Mouse (Mus musculus) stomach, embryonic 14.5 days (tissue): ENCODE data around the gene Ak9. TPM values are rescaled to one million over a fixed set of nuclear protein-coding genes. Genes with fewer than 3 reads are reported as not detected.
"Not testable (repeated sequence)": the region's sequence is repeated elsewhere in the genome, so short reads cannot be mapped to it uniquely, and the experiment has no call there.

Experiments
- ATAC-seq: fragments of 200-750 bp; cut with Nextera tagmentation; 2 replicates; pipeline ENCODE4 v1.8.0; 2017; ENCODE audit warnings: low read depth, moderate TSS enrichment; ENCODE audit not compliant: insufficient number of reproducible peaks, insufficient read depth, low FRiP score
- H3K27ac ChIP-seq: fragments of 300-500 bp; sonication (generic); 2 replicates; pipeline ENCODE4 v1.5.1; 2014; ENCODE audit warnings: mild to moderate bottlenecking, low read length, moderate library complexity, mixed read lengths
- H3K27me3 ChIP-seq: fragments of 300-500 bp; sonication (generic); 2 replicates; pipeline ENCODE4 v1.6.1; 2014; ENCODE audit warnings: low read length, control low read depth, mixed read lengths; ENCODE audit not compliant: control insufficient read depth, insufficient read depth
- H3K36me3 ChIP-seq: fragments of 300-500 bp; sonication (generic); 2 replicates; pipeline ENCODE4 v1.6.1; 2014; ENCODE audit warnings: mild to moderate bottlenecking, control low read depth, low read length, moderate library complexity, mixed read lengths; ENCODE audit not compliant: control insufficient read depth, insufficient read depth
- H3K4me1 ChIP-seq: fragments of 300-500 bp; sonication (generic); 2 replicates; pipeline ENCODE4 v1.6.1; 2014; ENCODE audit warnings: low read length, control low read depth, mixed read lengths; ENCODE audit not compliant: control insufficient read depth, insufficient read depth
- H3K4me2 ChIP-seq: fragments of 300-500 bp; sonication (generic); replicated peaks from 2 replicates; pipeline ENCODE4 v1.6.1; 2014; ENCODE audit warnings: low read depth, low read length, control low read depth
- H3K4me3 ChIP-seq: fragments of 300-500 bp; sonication (generic); 2 replicates; pipeline ENCODE4 v1.5.1; 2014; ENCODE audit warnings: low read depth, low read length, control low read depth
- H3K9ac ChIP-seq: fragments of 300-500 bp; sonication (generic); replicated peaks from 2 replicates; pipeline ENCODE4 v1.6.1; 2014; ENCODE audit warnings: low read depth, mild to moderate bottlenecking, control low read depth, low read length, moderate library complexity, mixed read lengths
- H3K9me3 ChIP-seq: fragments of 300-500 bp; sonication (generic); 2 replicates; pipeline ENCODE4 v1.6.1; 2016; ENCODE audit warnings: low read depth, low read length, control low read depth; ENCODE audit not compliant: control insufficient read depth
- WGBS: fragments of 180-500 bp; shearing (Covaris S2); extraction: QIAGEN DNeasy Blood & Tissue Kit; methylation state at CpG from one replicate; pipeline ENCODE4 v1.1.7; 2014; 5-methylcytosine and 5-hydroxymethylcytosine counted together
- polyA plus RNA-seq: library from polyadenylated mRNA; unstranded; fragments of >200 nt; fragmentation: Nextera tagmentation; extraction: Ambion mirVana; gene quantifications from 2 replicates; pipeline ENCODE4 v1.2.1, GENCODE M21; 2014

Ak9 gene
- polyA plus RNA-seq, 1 experiment from 2014 or later = not detected

DNA sequence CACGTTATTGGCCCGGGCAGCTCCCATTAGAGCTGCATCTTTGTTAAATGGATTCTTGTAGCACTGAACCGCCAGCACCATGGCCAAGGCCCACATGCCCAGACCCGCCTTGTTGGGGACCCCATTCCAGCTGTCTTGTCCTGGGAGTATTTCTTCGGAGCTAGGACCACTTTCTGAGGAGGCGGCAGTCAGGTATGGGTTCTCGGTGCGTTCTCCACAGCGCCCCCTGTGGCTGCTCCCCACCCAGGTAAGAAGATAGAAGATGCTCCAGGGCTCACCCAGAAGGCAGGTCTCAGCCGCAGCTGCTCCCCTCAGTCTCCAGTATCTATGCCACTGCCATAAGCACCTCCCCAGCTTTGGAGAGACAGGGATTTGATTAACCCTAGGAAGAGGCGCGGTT is 76.7 kb downstream of the Ak9 start:
- H3K4me3 ChIP-seq = no peak overlapping the region
- H3K27me3 ChIP-seq = no peaks in the 10 kb centered on the region
- no peaks in the 10 kb centered on the region for H3K9me3 ChIP-seq
- 72% methylated on average over 12 of the region's 12 CpGs for WGBS
- no peak overlapping the region for H3K9ac ChIP-seq
- no peak overlapping the region for H3K27ac ChIP-seq
- H3K36me3 ChIP-seq = no peaks in the 10 kb centered on the region
- H3K4me2 ChIP-seq = no peak overlapping the region
- ATAC-seq = no peak
- no peaks in the 10 kb centered on the region for H3K4me1 ChIP-seq

DNA sequence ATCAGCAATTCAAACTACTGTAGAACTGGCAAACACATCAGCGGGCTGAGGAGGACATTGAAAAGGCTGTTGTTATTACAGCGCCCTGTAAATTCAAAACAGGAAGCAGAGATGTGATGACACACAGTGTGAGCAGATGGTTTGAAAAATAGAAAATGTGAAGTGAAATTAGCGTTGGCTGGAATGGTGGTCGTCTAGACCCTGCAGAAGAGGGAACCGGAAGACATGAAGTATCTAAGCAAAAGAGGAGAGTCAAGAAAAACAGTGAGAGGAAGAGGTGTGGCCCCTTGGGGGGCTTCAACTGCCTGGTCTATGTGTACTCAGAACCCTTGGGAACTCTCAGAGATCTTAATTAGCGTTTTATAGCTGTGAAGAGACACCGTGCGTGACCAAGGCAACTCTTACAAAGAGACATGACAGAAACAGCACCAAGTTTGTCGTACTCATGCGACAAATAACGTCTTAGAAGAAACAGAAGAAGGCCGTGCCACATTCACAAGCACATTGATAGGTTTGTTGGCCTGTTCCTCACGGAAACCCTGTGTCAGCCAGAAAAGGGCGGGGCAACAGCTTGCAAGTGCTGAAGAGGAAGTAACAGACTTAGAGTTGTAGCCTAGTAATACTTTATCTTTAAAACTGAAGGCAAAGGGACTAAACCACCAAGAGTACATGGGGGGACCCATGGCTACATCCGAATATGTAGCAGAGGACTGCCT is 81.9 kb downstream of the Ak9 start:
- H3K36me3 ChIP-seq = no peaks in the 10 kb centered on the region
- 76% methylated on average over 15 of the region's 15 CpGs for WGBS
- no peak for ATAC-seq
- no peaks in the 10 kb centered on the region for H3K9me3 ChIP-seq
- no peak overlapping the region for H3K27ac ChIP-seq
- no peaks in the 10 kb centered on the region for H3K27me3 ChIP-seq
- H3K9ac ChIP-seq = no peak overlapping the region
- H3K4me3 ChIP-seq = no peak overlapping the region
- H3K4me1 ChIP-seq = no peaks in the 10 kb centered on the region
- H3K4me2 ChIP-seq = no peak overlapping the region

DNA sequence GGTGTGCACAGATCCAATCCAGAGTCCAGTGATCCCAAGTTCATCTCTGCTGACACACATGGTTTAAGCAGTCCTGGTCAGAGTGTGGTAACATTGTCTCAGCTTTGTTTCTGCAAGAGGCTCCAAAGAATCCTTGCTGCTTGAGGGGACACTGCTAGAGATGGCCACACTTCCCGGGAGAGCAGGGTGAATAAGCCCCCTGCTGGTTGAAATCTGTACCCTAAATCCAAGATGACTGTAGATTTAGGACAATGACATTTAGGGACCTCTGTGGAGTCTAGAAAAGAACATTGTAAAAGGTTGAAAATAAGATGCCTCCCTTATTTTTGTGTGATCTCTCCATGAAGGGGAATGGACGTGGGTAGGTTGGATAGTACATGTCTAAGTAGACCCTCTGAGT is 89.8 kb downstream of the Ak9 start:
- H3K27ac ChIP-seq = no peak overlapping the region
- H3K27me3 ChIP-seq = no peaks in the 10 kb centered on the region
- H3K4me1 ChIP-seq = no peaks in the 10 kb centered on the region
- H3K4me3 ChIP-seq = no peak overlapping the region
- H3K4me2 ChIP-seq = no peak overlapping the region
- ATAC-seq = no peak
- H3K9me3 ChIP-seq = no peaks in the 10 kb centered on the region
- WGBS = 54% methylated on average over 2 of the region's 2 CpGs
- no peak overlapping the region for H3K9ac ChIP-seq
- no peaks in the 10 kb centered on the region for H3K36me3 ChIP-seq

DNA sequence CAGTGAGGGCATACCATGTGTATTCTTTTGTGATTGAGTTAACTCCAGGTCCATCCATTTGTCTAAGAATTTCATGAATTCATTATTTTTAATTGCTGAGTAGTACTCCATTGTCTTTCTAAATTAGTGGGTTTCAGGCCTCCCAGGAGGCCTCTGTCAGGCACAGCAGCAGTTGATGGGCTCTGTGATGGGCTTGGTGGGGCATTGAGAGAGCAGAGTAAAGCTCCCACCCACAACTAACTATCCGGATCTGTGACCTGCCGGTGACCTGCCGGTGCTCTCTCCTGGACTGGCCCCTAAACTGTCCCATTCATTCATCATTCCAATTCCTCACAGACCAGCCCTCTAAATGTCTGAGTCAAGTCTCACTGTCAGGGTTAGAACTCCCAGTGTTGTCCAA is 97.3 kb downstream of the Ak9 start:
- Histone ChIP-seq H3K4me2 (no peak overlapping the region), H3K9ac (no peak overlapping the region), H3K4me3 (no peak overlapping the region), H3K27ac (no peak overlapping the region), H3K36me3 (no peaks in the 10 kb centered on the region), H3K4me1 (no peaks in the 10 kb centered on the region), H3K9me3 (no peaks in the 10 kb centered on the region), H3K27me3 (no peaks in the 10 kb centered on the region)
- no peak for ATAC-seq
- 72% methylated on average over 3 of the region's 3 CpGs for WGBS

DNA sequence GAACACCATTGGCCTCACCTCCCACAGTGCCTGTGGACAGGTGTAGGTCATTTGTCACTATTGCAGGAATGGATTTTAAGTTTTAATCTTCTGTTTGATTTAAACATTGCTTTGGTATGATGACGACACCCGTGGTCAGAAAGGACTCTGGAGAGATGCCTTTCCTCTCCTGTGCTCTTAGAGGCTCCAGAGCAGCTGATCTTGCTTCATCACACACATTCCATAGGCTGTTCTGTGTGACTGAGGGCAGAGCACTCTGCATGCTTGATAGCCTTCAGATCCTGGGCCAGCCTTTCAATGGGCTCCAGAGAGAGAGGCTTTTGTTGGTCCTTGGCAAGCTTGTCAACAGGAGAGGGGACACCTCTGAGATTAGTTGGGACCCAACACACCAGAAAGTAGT is 99.6 kb downstream of the Ak9 start:
- H3K4me2 ChIP-seq = no peak overlapping the region
- 48% methylated on average over 2 of the region's 2 CpGs for WGBS
- H3K9me3 ChIP-seq = no peaks in the 10 kb centered on the region

DNA sequence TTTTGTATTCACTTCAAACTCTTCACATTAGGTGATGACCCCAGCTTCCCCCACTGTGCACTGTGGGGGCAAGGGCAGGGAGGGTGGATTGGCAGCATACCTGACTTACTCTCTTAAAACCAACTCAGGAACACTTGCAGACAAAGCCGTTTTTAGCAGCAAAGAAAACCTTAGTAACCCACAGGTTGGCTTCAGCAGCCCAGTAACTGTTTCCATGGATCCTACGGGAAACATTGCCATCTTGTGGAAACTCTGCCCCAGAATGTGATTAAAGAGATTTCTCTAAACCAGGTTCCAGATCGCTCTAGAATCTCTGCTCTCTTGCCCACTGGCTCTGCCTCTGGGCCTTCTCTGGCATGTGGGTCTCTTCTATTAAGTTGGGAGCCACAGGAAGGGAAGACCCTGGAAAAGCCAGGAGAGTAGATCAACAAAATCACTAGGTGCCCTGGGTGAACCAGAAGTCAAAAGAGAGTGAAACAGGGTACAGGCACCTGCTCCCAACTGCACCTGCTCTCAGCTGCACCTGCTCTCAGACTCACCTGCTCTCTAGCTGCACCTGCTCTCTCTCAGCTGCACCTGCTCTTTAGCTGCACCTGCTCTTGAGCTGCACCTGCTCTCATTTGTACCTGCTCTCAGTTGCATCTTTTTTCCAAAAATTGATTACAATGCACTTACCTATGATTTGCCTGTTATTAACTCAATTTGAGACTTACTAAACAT is 100.3 kb downstream of the Ak9 start:
- no peaks in the 10 kb centered on the region for H3K27me3 ChIP-seq
- H3K4me3 ChIP-seq = no peak overlapping the region
- WGBS = 33% methylated on average over 3 of the region's 3 CpGs
- H3K36me3 ChIP-seq = no peaks in the 10 kb centered on the region
- no peak for ATAC-seq
- H3K9ac ChIP-seq = no peak overlapping the region
- H3K4me1 ChIP-seq = no peaks in the 10 kb centered on the region
- H3K9me3 ChIP-seq = no peaks in the 10 kb centered on the region; the same call in 1 of the 2 replicates
- no peak overlapping the region for H3K27ac ChIP-seq
- no peak overlapping the region for H3K4me2 ChIP-seq

More for the DNA sequence above, 99.6 kb downstream of the Ak9 start:
- Histone ChIP-seq H3K4me3 (no peak overlapping the region), H3K9ac (no peak overlapping the region), H3K27me3 (no peaks in the 10 kb centered on the region), H3K36me3 (no peaks in the 10 kb centered on the region), H3K27ac (no peak overlapping the region), H3K4me1 (no peaks in the 10 kb centered on the region)
- no peak for ATAC-seq

DNA sequence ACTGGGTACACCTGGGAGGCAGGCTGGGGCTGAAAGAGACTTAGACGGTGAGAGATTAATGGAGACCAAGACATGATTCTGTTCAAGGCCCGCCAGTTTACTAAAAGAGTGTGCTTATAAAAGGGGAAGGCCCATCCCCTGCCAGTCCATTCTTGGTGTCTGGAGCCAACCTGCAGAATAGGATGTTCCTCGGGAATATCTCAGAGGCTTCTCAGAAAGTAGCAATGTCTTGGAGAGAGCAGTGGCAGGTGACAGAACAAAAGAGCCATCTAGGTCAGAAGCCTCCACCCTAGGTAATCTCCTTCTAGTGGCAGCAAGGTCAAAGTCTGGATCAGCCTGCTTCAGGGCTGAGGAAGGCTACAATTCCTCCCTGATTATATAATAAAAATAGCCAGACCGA is 106.4 kb downstream of the Ak9 start:
- ATAC-seq, H3K36me3 ChIP-seq, H3K27ac ChIP-seq, H3K4me1 ChIP-seq, H3K9ac ChIP-seq, H3K4me2 ChIP-seq, H3K4me3 ChIP-seq, H3K9me3 ChIP-seq, H3K27me3 ChIP-seq: not testable (repeated sequence)
- 88% methylated on average over 4 of the region's 4 CpGs for WGBS

DNA sequence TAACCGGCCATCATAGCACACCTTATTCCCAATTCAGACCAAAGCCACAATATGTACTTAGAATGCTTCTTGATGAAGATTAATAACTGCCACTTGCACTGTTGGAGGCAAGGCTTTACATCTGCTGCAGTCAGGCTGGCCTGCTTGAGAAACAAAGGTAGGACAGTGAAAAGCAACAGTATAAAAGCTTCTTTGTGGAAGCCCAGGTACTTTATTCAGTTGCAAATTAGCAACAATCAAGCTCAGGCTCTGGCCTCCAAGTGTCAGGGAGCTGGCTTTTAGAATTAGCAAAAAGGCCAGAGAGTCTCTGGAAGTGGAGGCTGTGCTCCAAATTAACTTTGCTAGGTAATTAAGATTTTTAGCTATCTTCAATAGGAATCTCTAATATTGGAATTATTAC is 107.0 kb downstream of the Ak9 start:
- not testable (repeated sequence) for H3K27ac ChIP-seq, H3K4me2 ChIP-seq, ATAC-seq, H3K27me3 ChIP-seq, H3K4me1 ChIP-seq, H3K9ac ChIP-seq, H3K4me3 ChIP-seq, H3K36me3 ChIP-seq, H3K9me3 ChIP-seq
- 100% methylated on average over 1 of the region's 1 CpGs for WGBS
